Mouse (Mus musculus): ENCODE measurements around the gene Csf3. TPM values are rescaled to one million over a fixed set of nuclear protein-coding genes. Genes with fewer than 3 reads are reported as not detected.
"Not testable (repeated sequence)": the region's sequence is repeated elsewhere in the genome, so short reads cannot be mapped to it uniquely, and the experiment has no call there.

Csf3 gene
- polyA plus RNA-seq, 1 experiment from 2014 or later: not detected

DNA sequence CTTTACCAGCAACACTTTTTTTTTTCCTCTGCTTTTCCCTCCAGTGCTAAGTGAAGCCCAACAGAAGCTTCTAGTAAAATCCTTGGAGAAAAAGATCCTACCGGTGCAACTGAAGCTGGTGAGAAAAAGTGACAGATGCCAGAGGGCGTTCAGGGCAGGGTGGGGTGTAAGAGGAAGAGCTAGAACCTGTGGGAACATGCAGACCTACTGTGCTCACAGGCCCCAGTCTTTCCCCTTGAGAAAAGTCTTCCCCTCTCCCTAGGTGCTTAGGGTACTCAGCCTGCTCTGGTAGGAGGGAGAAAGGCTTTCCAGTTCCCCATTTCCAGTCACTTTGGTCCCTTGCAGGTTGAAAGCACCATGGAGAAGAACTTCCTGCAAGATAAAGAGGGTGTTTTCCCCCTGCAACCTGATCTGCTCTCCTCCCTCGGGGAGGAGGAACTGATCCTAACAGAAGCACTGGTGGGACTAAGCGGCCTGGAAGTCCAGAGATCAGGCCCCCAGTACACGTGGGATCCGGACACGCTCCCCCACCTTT is 25.2 kb upstream of the Csf3 start:
- 47% methylated on average over 7 of the region's 7 CpGs for WGBS
- no peak for ATAC-seq (ENCODE audit: low FRiP score)
- Histone ChIP-seq H3K4me3 (ENCODE audit: low read depth, low read length) (no peak overlapping the region), H3K27me3 (ENCODE audit: control insufficient read depth, insufficient read depth, low read length) (no peaks in the 10 kb centered on the region), H3K4me1 (ENCODE audit: control insufficient read depth, insufficient read depth, low read length) (no peaks in the 10 kb centered on the region), H3K4me2 (no peak overlapping the region), H3K9me3 (ENCODE audit: control insufficient read depth, low read length) (no peaks in the 10 kb centered on the region), H3K36me3 (ENCODE audit: control insufficient read depth, insufficient read depth, low read length) (no peaks in the 10 kb centered on the region), H3K9ac (ENCODE audit: low read length) (no peak overlapping the region), H3K27ac (ENCODE audit: low read depth, low read length) (no peak overlapping the region)
- DNase-seq (ENCODE audit: low spot score, missing footprints): no peak

DNA sequence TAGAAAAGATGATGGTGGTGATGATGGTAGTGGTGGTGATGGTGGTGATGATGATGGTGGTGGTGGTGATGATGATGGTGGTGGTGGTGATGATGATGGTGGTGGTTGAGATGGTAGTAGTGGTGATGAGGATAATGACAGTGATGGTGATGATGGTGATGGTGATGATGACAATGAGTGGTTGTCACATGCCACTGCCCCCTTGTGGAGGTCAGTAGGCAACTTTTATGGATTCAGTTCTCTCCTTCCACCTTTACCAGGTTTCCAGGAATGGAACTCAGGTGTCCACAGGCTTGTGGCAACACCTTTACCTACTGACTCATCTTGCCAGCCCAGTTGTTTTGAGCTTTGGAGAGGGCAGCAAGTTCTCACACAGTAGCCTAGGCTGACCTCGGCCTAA is 21.0 kb upstream of the Csf3 start:
- Histone ChIP-seq H3K27ac (ENCODE audit: low read depth, low read length) (no peak overlapping the region), H3K27me3 (ENCODE audit: control insufficient read depth, insufficient read depth, low read length) (no peaks in the 10 kb centered on the region), H3K9me3 (ENCODE audit: control insufficient read depth, low read length) (no peaks in the 10 kb centered on the region), H3K4me1 (ENCODE audit: control insufficient read depth, insufficient read depth, low read length) (peaks cover 8% of the 10 kb centered on the region), H3K4me2 (no peak overlapping the region), H3K36me3 (ENCODE audit: control insufficient read depth, insufficient read depth, low read length) (no peaks in the 10 kb centered on the region), H3K4me3 (ENCODE audit: low read depth, low read length) (no peak overlapping the region), H3K9ac (ENCODE audit: low read length) (no peak overlapping the region)
- ATAC-seq (ENCODE audit: low FRiP score) (no peak), DNase-seq (ENCODE audit: low spot score, missing footprints) (no peak)
- 100% methylated on average over 1 of the region's 1 CpGs for WGBS

DNA sequence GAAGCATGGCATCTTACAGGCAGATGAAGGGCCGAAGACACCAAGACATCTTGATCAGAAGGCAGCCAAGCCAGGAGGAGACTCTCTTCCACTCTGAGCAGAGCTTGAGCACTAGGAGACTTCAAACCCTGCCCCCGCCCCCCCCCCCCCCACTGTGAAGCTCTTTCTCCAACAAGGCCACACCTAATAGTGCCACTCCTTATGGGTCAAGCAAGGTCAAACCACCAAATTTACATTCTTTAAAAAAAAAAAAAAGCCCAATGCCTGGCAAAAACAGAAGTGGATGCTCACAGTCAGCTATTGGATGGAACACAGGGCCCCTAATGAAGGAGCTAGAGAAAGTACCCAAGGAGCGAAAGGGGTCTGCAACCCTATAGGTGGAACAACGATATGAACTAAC is 20.5 kb upstream of the Csf3 start:
- H3K9me3 ChIP-seq (ENCODE audit: control insufficient read depth, low read length); DNase-seq (ENCODE audit: low spot score, missing footprints); H3K4me2 ChIP-seq; H3K4me1 ChIP-seq (ENCODE audit: control insufficient read depth, insufficient read depth, low read length); H3K27me3 ChIP-seq (ENCODE audit: control insufficient read depth, insufficient read depth, low read length); ATAC-seq (ENCODE audit: low FRiP score); H3K4me3 ChIP-seq (ENCODE audit: low read depth, low read length); H3K9ac ChIP-seq (ENCODE audit: low read length); H3K27ac ChIP-seq (ENCODE audit: low read depth, low read length); H3K36me3 ChIP-seq (ENCODE audit: control insufficient read depth, insufficient read depth, low read length): not testable (repeated sequence)
- WGBS: 89% methylated on average over 4 of the region's 4 CpGs

DNA sequence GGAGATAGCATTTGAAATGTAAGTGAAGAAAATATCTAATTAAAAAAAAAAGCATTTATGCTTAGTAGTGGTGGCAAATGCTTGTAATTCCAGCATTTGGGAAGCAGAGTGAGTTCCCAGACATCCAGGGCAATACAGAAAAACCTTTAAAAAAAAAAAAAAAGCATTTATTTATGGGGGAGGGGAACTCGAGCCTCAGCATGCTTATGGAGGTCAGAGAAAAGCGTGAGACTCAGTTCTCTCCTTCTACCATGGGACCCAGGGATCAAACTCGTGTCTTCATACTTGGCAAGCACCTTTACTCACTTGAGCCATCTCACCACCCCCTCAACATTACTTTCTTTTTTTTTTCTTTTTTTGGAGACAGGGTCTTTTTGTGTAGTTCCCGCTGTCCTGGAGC is 19.9 kb upstream of the Csf3 start:
- 0 out of 2 replicates have a peak, but pooled peaks cover 2% of the 10 kb centered on the region for H3K36me3 ChIP-seq (ENCODE audit: control insufficient read depth, insufficient read depth, low read length)
- no peaks in the 10 kb centered on the region for H3K9me3 ChIP-seq (ENCODE audit: control insufficient read depth, low read length)
- H3K4me1 ChIP-seq (ENCODE audit: control insufficient read depth, insufficient read depth, low read length): peaks cover 8% of the 10 kb centered on the region
- no peak overlapping the region for H3K27ac ChIP-seq (ENCODE audit: low read depth, low read length)
- H3K27me3 ChIP-seq (ENCODE audit: control insufficient read depth, insufficient read depth, low read length): no peaks in the 10 kb centered on the region
- H3K4me3 ChIP-seq (ENCODE audit: low read depth, low read length): no peak overlapping the region
- WGBS: 79% methylated on average over 4 of the region's 4 CpGs
- ATAC-seq (ENCODE audit: low FRiP score) (no peak), DNase-seq (ENCODE audit: low spot score, missing footprints) (no peak)
- H3K9ac ChIP-seq (ENCODE audit: low read length): no peak overlapping the region
- H3K4me2 ChIP-seq: no peak overlapping the region

DNA sequence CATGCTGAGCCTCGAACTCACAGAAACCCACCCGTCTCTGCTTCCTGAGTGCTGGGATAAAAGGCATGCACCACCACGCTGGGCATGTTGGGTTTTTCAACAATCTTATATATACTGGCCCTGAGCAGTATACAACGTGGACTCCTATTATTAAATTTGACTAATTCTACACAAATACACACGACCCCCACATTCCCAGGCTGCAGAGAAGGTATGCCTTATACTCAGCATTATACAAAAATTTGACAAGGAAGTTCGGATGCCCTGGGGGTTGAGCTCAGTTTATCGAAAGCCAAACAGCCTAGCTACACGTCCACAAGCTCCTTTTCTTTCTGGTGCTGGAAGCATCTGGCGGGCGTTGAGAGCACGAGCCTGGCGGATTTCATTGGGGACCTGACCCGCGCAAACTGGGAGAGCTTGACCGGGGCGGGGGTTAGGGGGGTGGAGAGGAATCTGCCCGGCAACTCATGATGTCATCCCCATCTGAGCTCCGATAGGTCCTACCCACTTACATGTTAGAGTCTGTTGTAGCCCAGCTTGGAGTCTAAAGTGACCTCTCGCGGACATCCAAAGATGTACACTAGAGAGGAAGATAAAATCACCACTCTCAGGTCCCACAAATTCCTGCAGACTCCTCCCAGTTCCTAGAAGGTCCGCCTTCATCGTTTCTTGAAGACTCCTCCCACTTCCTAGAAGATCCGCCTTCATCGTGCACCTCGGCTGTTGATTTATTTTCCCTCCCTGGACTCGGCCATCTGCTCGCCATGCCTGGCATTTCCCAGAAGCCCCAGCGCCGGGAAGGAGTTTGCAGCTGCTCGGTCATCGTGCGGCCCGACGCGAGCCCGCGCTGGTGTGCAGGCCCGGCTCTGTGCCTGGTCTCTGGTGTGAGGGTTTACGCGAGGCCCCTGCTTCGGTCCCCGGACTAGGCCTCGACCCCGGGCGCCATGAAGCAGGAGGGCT is 19.0 kb upstream of the Csf3 start, which contains the start of gene Psmd3:
Gene Psmd3 (plus strand): TSS at position 769 of the 960 bp plus-strand sequence.
- Histone ChIP-seq H3K9me3 (ENCODE audit: control insufficient read depth, low read length) (no peaks in the 10 kb centered on the region), H3K9ac (ENCODE audit: low read length) (peak within 1 kb of the TSS; percentile 99), H3K4me3 (ENCODE audit: low read depth, low read length) (peak within 1 kb of the TSS; percentile 99), H3K4me1 (ENCODE audit: control insufficient read depth, insufficient read depth, low read length) (peaks cover 8% of the 10 kb centered on the region), H3K27me3 (ENCODE audit: control insufficient read depth, insufficient read depth, low read length) (no peaks in the 10 kb centered on the region), H3K4me2 (peak within 1 kb of the TSS; percentile 72), H3K27ac (ENCODE audit: low read depth, low read length) (peak within 1 kb of the TSS; percentile 59; the same call in 1 of the 2 replicates), H3K36me3 (ENCODE audit: control insufficient read depth, insufficient read depth, low read length) (peaks cover 6% of the 10 kb centered on the region)
- ATAC-seq (ENCODE audit: low FRiP score): peak; percentile 96
- 5% methylated on average over 45 of the region's 45 CpGs for WGBS
- DNase-seq (ENCODE audit: low spot score, missing footprints): peak; percentile 100

DNA sequence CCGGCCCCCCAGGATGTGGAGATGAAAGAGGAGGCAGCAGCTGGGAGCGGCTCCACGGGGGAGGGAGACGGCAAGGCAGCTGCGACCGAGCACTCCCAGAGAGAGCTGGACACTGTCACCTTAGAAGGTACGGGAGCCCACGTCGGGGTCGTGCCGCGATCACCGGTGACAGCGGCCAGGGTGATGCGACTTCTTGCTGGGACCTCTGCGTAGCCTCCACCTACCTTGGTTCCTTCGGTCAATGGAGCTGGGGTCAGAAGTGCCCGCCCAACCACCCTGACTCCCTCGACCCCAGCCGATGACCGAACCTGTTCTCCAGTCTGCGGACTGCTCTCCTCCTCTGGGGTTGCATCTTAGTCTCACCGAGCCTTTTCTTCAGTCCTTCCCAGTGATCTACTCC is 18.3 kb upstream of the Csf3 start:
- 2% methylated on average over 23 of the region's 23 CpGs for WGBS
- Histone ChIP-seq H3K27me3 (ENCODE audit: control insufficient read depth, insufficient read depth, low read length) (no peaks in the 10 kb centered on the region), H3K36me3 (ENCODE audit: control insufficient read depth, insufficient read depth, low read length) (peaks cover 13% of the 10 kb centered on the region), H3K9ac (ENCODE audit: low read length) (peak overlapping the region; percentile 99), H3K4me2 (peak overlapping the region; percentile 72), H3K27ac (ENCODE audit: low read depth, low read length) (peak overlapping the region; percentile 59; the same call in 1 of the 2 replicates), H3K9me3 (ENCODE audit: control insufficient read depth, low read length) (no peaks in the 10 kb centered on the region), H3K4me1 (ENCODE audit: control insufficient read depth, insufficient read depth, low read length) (peaks cover 8% of the 10 kb centered on the region), H3K4me3 (ENCODE audit: low read depth, low read length) (peak overlapping the region; percentile 99)
- peak; percentile 92 for DNase-seq (ENCODE audit: low spot score, missing footprints)
- no peak; the same call in 1 of the 2 replicates for ATAC-seq (ENCODE audit: low FRiP score)

DNA sequence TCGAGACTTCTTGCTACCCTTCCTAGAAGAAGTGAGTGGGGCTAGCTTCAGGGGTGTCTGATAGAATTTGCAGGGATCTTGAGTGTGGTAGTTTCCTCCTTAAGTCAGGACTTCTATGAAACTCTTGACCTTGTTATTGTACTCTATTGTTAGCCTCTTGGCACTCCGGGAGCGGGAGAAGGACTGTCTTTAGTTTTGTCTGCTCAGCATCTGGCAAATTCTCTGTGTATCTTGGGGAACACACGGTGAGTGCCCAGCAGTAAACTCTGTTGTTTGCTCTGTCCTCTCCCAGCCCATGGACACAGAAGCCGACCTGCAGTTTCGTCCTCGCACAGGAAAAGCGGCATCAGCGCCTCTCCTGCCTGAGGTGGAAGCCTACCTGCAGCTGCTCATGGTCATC is 15.4 kb upstream of the Csf3 start:
- DNase-seq (ENCODE audit: low spot score, missing footprints): no peak
- peaks cover 27% of the 10 kb centered on the region for H3K36me3 ChIP-seq (ENCODE audit: control insufficient read depth, insufficient read depth, low read length)
- no peak for ATAC-seq (ENCODE audit: low FRiP score)

DNA sequence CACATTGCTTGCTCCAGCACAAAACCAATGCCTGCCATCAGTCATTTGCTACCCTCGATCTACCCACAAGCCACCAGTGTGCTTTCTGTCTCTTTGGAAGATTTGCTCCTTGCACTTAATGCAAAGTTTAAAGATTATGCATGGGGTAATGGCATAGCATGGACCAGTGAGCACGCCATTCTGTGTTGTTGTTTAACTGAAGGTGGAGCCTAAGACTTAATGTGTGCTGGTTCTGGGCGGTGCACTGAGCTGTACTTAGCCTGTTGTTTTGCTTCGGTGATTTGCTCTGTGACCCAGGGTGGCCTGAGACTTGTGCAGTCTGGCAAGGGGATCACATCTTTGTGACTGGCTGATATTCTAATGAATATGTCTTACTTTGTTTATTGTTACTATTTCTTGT is 14.1 kb upstream of the Csf3 start:
- no peak overlapping the region for H3K27ac ChIP-seq (ENCODE audit: low read depth, low read length)
- H3K36me3 ChIP-seq (ENCODE audit: control insufficient read depth, insufficient read depth, low read length): peaks cover 38% of the 10 kb centered on the region
- DNase-seq (ENCODE audit: low spot score, missing footprints): peak; percentile 73
- no peaks in the 10 kb centered on the region for H3K27me3 ChIP-seq (ENCODE audit: control insufficient read depth, insufficient read depth, low read length)
- 91% methylated on average over 4 of the region's 4 CpGs for WGBS
- H3K4me3 ChIP-seq (ENCODE audit: low read depth, low read length): no peak overlapping the region
- no peak for ATAC-seq (ENCODE audit: low FRiP score)
- H3K4me2 ChIP-seq: no peak overlapping the region
- H3K4me1 ChIP-seq (ENCODE audit: control insufficient read depth, insufficient read depth, low read length): peaks cover 8% of the 10 kb centered on the region
- H3K9me3 ChIP-seq (ENCODE audit: control insufficient read depth, low read length): no peaks in the 10 kb centered on the region
- H3K9ac ChIP-seq (ENCODE audit: low read length): no peak overlapping the region

More for the DNA sequence above, 15.4 kb upstream of the Csf3 start:
- H3K9ac ChIP-seq (ENCODE audit: low read length): no peak overlapping the region
- no peak overlapping the region for H3K4me2 ChIP-seq
- no peaks in the 10 kb centered on the region for H3K9me3 ChIP-seq (ENCODE audit: control insufficient read depth, low read length)
- H3K4me3 ChIP-seq (ENCODE audit: low read depth, low read length): no peak overlapping the region
- H3K4me1 ChIP-seq (ENCODE audit: control insufficient read depth, insufficient read depth, low read length): peaks cover 8% of the 10 kb centered on the region
- WGBS: 92% methylated on average over 9 of the region's 9 CpGs
- no peak overlapping the region for H3K27ac ChIP-seq (ENCODE audit: low read depth, low read length)
- no peaks in the 10 kb centered on the region for H3K27me3 ChIP-seq (ENCODE audit: control insufficient read depth, insufficient read depth, low read length)

DNA sequence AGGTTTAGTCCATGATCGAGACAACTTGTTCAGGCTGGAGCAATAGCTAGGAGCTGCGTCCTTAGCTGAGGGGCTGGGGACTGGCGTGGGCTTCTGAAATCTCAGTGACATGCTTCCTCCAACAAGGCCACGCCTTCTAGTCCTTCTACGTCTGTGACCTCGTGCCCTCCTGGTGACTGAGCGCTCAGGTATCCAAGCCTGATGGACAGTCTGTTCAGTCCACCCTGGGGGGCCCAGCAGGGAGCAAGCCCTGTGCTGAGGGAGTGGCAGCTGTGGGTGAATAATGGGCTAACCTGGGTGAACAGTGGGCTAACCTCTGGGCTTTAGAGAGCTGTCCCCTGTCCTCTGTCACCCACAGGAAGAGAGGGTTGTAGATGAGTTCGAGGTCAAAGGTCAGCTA is 13.1 kb upstream of the Csf3 start:
- Histone ChIP-seq H3K9ac (ENCODE audit: low read length) (no peak overlapping the region), H3K36me3 (ENCODE audit: control insufficient read depth, insufficient read depth, low read length) (peaks cover 38% of the 10 kb centered on the region), H3K27me3 (ENCODE audit: control insufficient read depth, insufficient read depth, low read length) (no peaks in the 10 kb centered on the region), H3K4me3 (ENCODE audit: low read depth, low read length) (no peak overlapping the region), H3K4me2 (no peak overlapping the region), H3K27ac (ENCODE audit: low read depth, low read length) (no peak overlapping the region), H3K9me3 (ENCODE audit: control insufficient read depth, low read length) (no peaks in the 10 kb centered on the region), H3K4me1 (ENCODE audit: control insufficient read depth, insufficient read depth, low read length) (peaks cover 8% of the 10 kb centered on the region)
- no peak for DNase-seq (ENCODE audit: low spot score, missing footprints)
- WGBS: 89% methylated on average over 8 of the region's 8 CpGs
- no peak for ATAC-seq (ENCODE audit: low FRiP score)

Measured in midbrain, embryonic 11.5 days (tissue).